Mouse (Mus musculus): Measurements from ENCODE around the gene Kcnn1.

DNA sequence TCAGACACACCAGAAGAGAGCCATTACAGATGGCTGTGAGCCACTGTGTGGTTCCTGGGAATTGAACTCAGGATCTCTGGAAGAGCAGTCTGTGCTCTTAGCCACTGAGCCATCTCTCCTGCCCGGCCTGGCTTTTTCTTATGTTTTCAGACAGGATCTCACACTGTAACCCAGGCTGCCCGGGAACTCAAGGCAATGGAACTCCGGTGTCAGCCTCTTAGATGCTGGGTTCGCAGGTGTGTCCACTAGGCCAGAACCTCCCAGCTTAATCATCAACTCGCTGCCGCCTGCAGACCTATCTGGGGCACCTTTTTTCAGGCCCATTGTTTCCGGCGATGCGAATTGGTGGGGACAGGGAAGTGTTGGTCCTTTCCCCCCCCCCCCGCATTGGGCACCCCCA, 22.5 kb downstream of the Kcnn1 start:
- TF ChIP-seq POLR2A (IDR thresholded peaks at IDR 0.05; ENCODE audit: extremely low read depth, insufficient read depth, low read length) (no peak), CTCF (IDR thresholded peaks at IDR 0.05; ENCODE audit: low read depth, low read length) (no peak)
